8 mouse cellular contexts compared by ENCODE assay signal in the genomic region with DNA sequence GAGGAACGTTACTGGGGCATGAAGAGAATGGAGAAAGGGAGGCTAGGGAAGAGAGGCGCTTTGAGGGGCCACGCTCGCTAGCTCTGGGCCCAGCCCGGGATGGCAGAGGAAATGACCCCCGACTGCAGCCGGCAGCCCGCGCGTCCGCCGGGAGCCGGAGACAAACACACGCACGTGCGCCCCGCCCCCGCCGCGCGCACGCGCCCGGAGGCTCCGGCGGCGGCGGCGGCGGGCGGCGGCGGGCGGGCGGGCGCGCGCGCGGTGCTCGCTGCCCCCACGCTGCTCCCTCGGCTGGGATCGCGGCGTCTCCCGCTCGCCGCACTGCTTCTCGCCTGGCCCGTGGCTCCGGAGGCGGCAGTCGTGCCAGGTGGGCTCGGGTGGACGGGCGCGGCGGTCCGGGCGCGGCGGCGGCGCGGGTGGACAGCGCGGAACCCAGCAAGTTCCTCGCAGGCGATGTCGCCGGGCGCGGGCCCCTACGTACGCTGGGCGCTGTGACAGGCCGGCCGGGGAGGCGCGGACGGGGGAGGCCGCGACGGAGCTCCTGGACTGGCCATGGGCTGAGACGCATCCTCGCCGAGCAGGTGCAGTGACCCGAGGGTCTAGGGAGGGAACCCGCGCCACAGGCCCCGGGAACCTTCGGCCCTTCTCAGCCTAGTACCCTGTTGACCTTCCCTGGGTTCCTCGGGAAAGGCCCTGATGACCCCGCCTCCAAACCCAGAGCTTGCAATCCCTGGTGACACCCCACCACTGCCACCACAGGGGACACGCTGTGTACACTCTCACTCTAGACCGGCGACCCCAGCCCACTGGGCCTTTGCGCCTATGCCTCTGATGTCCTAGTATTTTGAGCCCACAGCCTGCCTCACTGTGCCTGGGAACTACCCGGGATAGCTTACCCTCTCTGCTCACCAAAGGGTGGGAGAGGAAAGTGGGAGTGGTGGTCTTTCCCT. TPM values are rescaled to one million over a fixed set of nuclear protein-coding genes. Genes with fewer than 3 reads are reported as not detected.
A peak's percentile ranks its signal among the peaks of the same experiment; 100 is the strongest.
DNase-seq lines count a peak whose midpoint lies in the region; ATAC-seq and TF ChIP-seq lines count a peak whose summit lies in the region.

A gene (plus strand): TSS at position 238 of the 950 bp plus-strand sequence.

- no peak for TF ChIP-seq CTCF in embryonic fibroblast, embryonic 13.5 days (IDR thresholded peaks at IDR 0.05; ENCODE audit: borderline replicate concordance, insufficient read depth, low read length)

- peak within 1 kb of the TSS; percentile 83 for H3K4me2 ChIP-seq in heart, embryonic 15.5 days
- peak within 1 kb of the TSS; percentile 94 for H3K4me2 ChIP-seq in lung, embryonic 16.5 days (ENCODE audit: low read depth, low read length)

- H3K4me1 ChIP-seq in embryonic fibroblast, embryonic 13.5 days (ENCODE audit: control insufficient read depth, insufficient read depth, low read length), result peaks cover 2% of the 10 kb centered on the region; the same call in 1 of the 2 replicates
- peaks cover 16% of the 10 kb centered on the region for H3K4me1 ChIP-seq in heart, embryonic 15.5 days (replicated peaks)
- peaks cover 16% of the 10 kb centered on the region for H3K4me1 ChIP-seq in lung, embryonic 16.5 days (replicated peaks; ENCODE audit: control insufficient read depth, insufficient read depth, low read length)

- peaks cover 21% of the 10 kb centered on the region; the same call in 1 of the 2 replicates for H3K27me3 ChIP-seq in heart, embryonic 15.5 days
- 0 out of 2 replicates have a peak, but pooled peaks cover 3% of the 10 kb centered on the region for H3K27me3 ChIP-seq in lung, embryonic 16.5 days (ENCODE audit: control insufficient read depth, insufficient read depth, low read depth, low read length)

- no peaks in the 10 kb centered on the region for H3K36me3 ChIP-seq in heart, embryonic 15.5 days
- H3K36me3 ChIP-seq in lung, embryonic 16.5 days (ENCODE audit: control insufficient read depth, insufficient read depth, low read length), result no peaks in the 10 kb centered on the region

- ATAC-seq in heart, embryonic 15.5 days (replicated peaks; ENCODE audit: insufficient number of reproducible peaks, insufficient read depth, low FRiP score, low read depth), result peak; percentile 52
- ATAC-seq in lung, embryonic 16.5 days (ENCODE audit: low read depth), result peak; percentile 78

- no peaks in the 10 kb centered on the region for H3K9me3 ChIP-seq in heart, embryonic 15.5 days (replicated peaks)
- H3K9me3 ChIP-seq in lung, embryonic 16.5 days (ENCODE audit: control insufficient read depth, low read length), result no peaks in the 10 kb centered on the region

- peak within 1 kb of the TSS; percentile 69 for H3K9ac ChIP-seq in heart, embryonic 15.5 days
- peak within 1 kb of the TSS; percentile 71 for H3K9ac ChIP-seq in lung, embryonic 16.5 days (ENCODE audit: low read length)

- WGBS in heart, embryonic 15.5 days, result 2% methylated on average over 86 of the region's 100 CpGs
- WGBS in lung, embryonic 16.5 days, result 3% methylated on average over 44 of the region's 100 CpGs

- DNase-seq in frontal cortex, adult 2 months (ENCODE audit: extremely low spot score in 1 of 2, low spot score in 1 of 2), result no peak
- DNase-seq in frontal cortex, postnatal 14 days (ENCODE audit: low spot score in 2 of 2), result no peak
- peak; percentile 77 for DNase-seq in adrenal gland, postnatal 10 days
- peak; percentile 68 to 76 for DNase-seq in kidney, postnatal 4 days
- DNase-seq in retina, embryonic 14.5 days (ENCODE audit: low spot score), result peak; percentile 69

- H3K27ac ChIP-seq in embryonic fibroblast, embryonic 13.5 days (ENCODE audit: insufficient read depth, low read length), result no peak within 1 kb of the TSS
- H3K27ac ChIP-seq in heart, embryonic 15.5 days, result peak within 1 kb of the TSS; percentile 2; the same call in 1 of the 2 replicates
- no peak within 1 kb of the TSS for H3K27ac ChIP-seq in lung, embryonic 16.5 days (ENCODE audit: low read length)

- peak; percentile 35; the same call in 1 of the 2 replicates for TF ChIP-seq POLR2A in embryonic fibroblast, embryonic 13.5 days (IDR thresholded peaks at IDR 0.05; ENCODE audit: low read depth, low read length)

- H3K4me3 ChIP-seq in embryonic fibroblast, embryonic 13.5 days (ENCODE audit: insufficient read depth, low read length), result peak within 1 kb of the TSS; percentile 62
- H3K4me3 ChIP-seq in heart, embryonic 15.5 days, result peak within 1 kb of the TSS; percentile 63
- H3K4me3 ChIP-seq in lung, embryonic 16.5 days (ENCODE audit: low read length), result peak within 1 kb of the TSS; percentile 55

RNA-seq across cellular contexts. Expression of the gene that starts here (rescaled TPM):
- 62.1 and 62.6 TPM in 2 replicates for polyA plus RNA-seq in frontal cortex, adult 2 months (2012; rRNA removed)
- 10 to 100 TPM; 13.1 to 18.4 TPM for total RNA-seq in adrenal gland, postnatal 10 days (2021)
- polyA plus RNA-seq in embryonic fibroblast, embryonic 13.5 days (2011; ENCODE audit: insufficient read length, low read depth, missing spikeins), result 3.1 and 5.5 TPM in 2 replicates
- 3.0 and 3.2 TPM in 2 replicates for polyA plus RNA-seq in heart, embryonic 15.5 days (2015; fragmentation: Nextera tagmentation; extraction: Ambion mirVana)
- polyA plus RNA-seq in lung, embryonic 16.5 days (2015; fragmentation: Nextera tagmentation; extraction: Ambion mirVana), result 2.3 and 2.4 TPM in 2 replicates

Comparison
In these comparisons a context has a peak if more than half of its experiments do, and no peak if none do; other contexts are left out.
1. DNase-seq: peak in adrenal gland, postnatal 10 days (single experiment), kidney, postnatal 4 days (2 of 2) and retina, embryonic 14.5 days (single experiment); none in frontal cortex, adult 2 months (0 of 2) and frontal cortex, postnatal 14 days (0 of 2).
2. Peak in every context shown above with its lines, with median percentiles within 50 percentile points of each other: H3K4me3 ChIP-seq.